Mouse (Mus musculus) gastrocnemius, postnatal 14 days (tissue): ENCODE data around the gene Terf2ip. TPM values are rescaled to one million over a fixed set of nuclear protein-coding genes. Genes with fewer than 3 reads are reported as not detected.

Experiments used
- total RNA-seq, 2 experiments: library from RNA; stranded (reverse); gene quantifications; 2 replicates each; pipeline ENCODE4 v1.2.3; 2021

The Terf2ip gene
- total RNA-seq, 2 experiments from 2014 or later: 9.1 to 10.4 TPM

Other genes with a start within 250 kb of the Terf2ip start
- gene Cfdp1, start 157.1 kb upstream of the Terf2ip start, total RNA-seq: 10 to 100 TPM; 21.5 to 30.1 TPM
- gene Tmem170, start 134.6 kb upstream of the Terf2ip start, total RNA-seq: 1 to 10 TPM; 1.6 TPM
- 1 to 10 TPM; 1.6 to 1.7 TPM for gene Chst5, start 101.0 kb upstream of the Terf2ip start, total RNA-seq
- 1 to 10 TPM; 1.1 to 1.4 TPM for gene Tmem231, start 77.5 kb upstream of the Terf2ip start, total RNA-seq
- gene Gabarapl2, start 70.7 kb upstream of the Terf2ip start, total RNA-seq: 10 to 100 TPM; 73.9 to 78.5 TPM
- gene Adat1, start 19.1 kb upstream of the Terf2ip start, total RNA-seq: 1 to 10 TPM; 1.3 TPM
- 100 to 1,000 TPM; 100 to 107 TPM for gene Kars, start 75 bp upstream of the Terf2ip start, total RNA-seq
- gene Gm6793, start 3.6 kb downstream of the Terf2ip start, total RNA-seq: not detected